Mouse (Mus musculus) olfactory bulb, adult 2 months (tissue): ENCODE data around the gene Cradd.

Experiments
- CTCF ChIP-seq: fragments of 200-500 bp; IDR thresholded peaks from 2 replicates; pipeline ENCODE4 v1.5.1; 2012; ENCODE audit warnings: low read depth, mild to moderate bottlenecking, low read length, moderate library complexity; ENCODE audit not compliant: insufficient read depth
- POLR2A ChIP-seq: fragments of 200-500 bp; IDR thresholded peaks from 2 replicates; pipeline ENCODE4 v1.6.1; 2012; ENCODE audit warnings: mild to moderate bottlenecking, low read depth, low read length, moderate library complexity; ENCODE audit not compliant: insufficient read depth

DNA sequence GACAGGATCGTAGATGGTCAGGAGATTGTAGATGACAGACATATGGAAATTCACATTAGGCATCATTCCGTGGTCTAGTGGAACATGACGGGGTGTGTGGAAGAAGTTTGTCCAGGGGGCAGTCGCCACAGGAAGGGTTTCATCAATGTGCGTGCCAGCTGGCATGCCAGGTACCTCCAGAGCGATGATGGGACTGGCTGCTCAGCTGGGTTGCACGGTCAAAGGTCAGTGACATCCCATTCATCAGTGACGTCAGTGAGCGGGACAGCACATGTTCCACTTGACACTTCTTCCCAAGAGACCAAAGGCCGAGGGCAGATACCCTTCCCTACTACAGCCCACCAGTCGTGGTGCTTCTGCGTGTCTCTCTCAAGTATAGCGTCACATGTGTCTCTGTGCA, 50.7 kb downstream of the Cradd start:
- no peak for TF ChIP-seq POLR2A
- TF ChIP-seq CTCF = no peak
